Mouse (Mus musculus) cerebellum, adult 9-11 months (tissue): Measurements from ENCODE around the gene Havcr2.
"Not testable (repeated sequence)": the region's sequence is repeated elsewhere in the genome, so short reads cannot be mapped to it uniquely, and the experiment has no call there.

Experiments
- DNase-seq: peaks from one replicate; pipeline ENCODE4 v3.0.0; 2022

Havcr2 gene

GRCm38 (mm10) chr11:46454453-46455045 lies at the start of gene Havcr2:
Havcr2 (plus strand) TSS chr11:46454935.
- DNase-seq: no peak

- no peak for DNase-seq
Measured at GRCm38 (mm10) chr11:46404986-46405385, 49.7 kb upstream of the Havcr2 start.

- peak; percentile 41 for DNase-seq
Measured at GRCm38 (mm10) chr11:46406721-46407120, 48.0 kb upstream of the Havcr2 start.

- no peak for DNase-seq
Measured at GRCm38 (mm10) chr11:46410018-46410563, 44.6 kb upstream of the Havcr2 start.

- no peak for DNase-seq
Measured at GRCm38 (mm10) chr11:46418438-46418837, 36.3 kb upstream of the Havcr2 start.

- no peak for DNase-seq
Measured at GRCm38 (mm10) chr11:46418860-46419259, 35.9 kb upstream of the Havcr2 start.

GRCm38 (mm10) chr11:46421086-46421888 lies 33.4 kb upstream of the Havcr2 start:
- no peak for DNase-seq

GRCm38 (mm10) chr11:46428131-46428530 lies 26.6 kb upstream of the Havcr2 start:
- DNase-seq: not testable (repeated sequence)

- DNase-seq: no peak
Measured at GRCm38 (mm10) chr11:46430123-46430522, 24.6 kb upstream of the Havcr2 start.

- peak; percentile 82 for DNase-seq
Measured at GRCm38 (mm10) chr11:46431129-46431528, 23.6 kb upstream of the Havcr2 start.

GRCm38 (mm10) chr11:46435363-46435762 lies 19.4 kb upstream of the Havcr2 start:
- DNase-seq: no peak

- peak; percentile 97 for DNase-seq
Measured at GRCm38 (mm10) chr11:46436760-46437458, 17.8 kb upstream of the Havcr2 start, which contains the start of gene Med7. Med7 (plus strand) TSS chr11:46436925.

- no peak for DNase-seq
Measured at GRCm38 (mm10) chr11:46437459-46438000, 17.2 kb upstream of the Havcr2 start.

- DNase-seq: no peak
Measured at GRCm38 (mm10) chr11:46439005-46439543, 15.7 kb upstream of the Havcr2 start.

- DNase-seq: no peak
Measured at GRCm38 (mm10) chr11:46441774-46442173, 13.0 kb upstream of the Havcr2 start.

- no peak for DNase-seq
Measured at GRCm38 (mm10) chr11:46443152-46443551, 11.6 kb upstream of the Havcr2 start.

GRCm38 (mm10) chr11:46443979-46444378 lies 10.8 kb upstream of the Havcr2 start:
- no peak for DNase-seq

GRCm38 (mm10) chr11:46446150-46446549 lies 8.6 kb upstream of the Havcr2 start:
- DNase-seq: no peak

- DNase-seq: no peak
Measured at GRCm38 (mm10) chr11:46447644-46448484, 6.9 kb upstream of the Havcr2 start.

GRCm38 (mm10) chr11:46449461-46450080 lies 5.2 kb upstream of the Havcr2 start:
- DNase-seq: no peak

GRCm38 (mm10) chr11:46459960-46460359 lies 5.2 kb downstream of the Havcr2 start:
- DNase-seq: no peak
